Mouse (Mus musculus): ENCODE results near the gene Sprr2a1. TPM values are rescaled to one million over a fixed set of nuclear protein-coding genes. Genes with fewer than 3 reads are reported as not detected.
"Not testable (repeated sequence)": the region's sequence is repeated elsewhere in the genome, so short reads cannot be mapped to it uniquely, and the experiment has no call there.

Gene Sprr2a1
- total RNA-seq (2015) (not detected in 2 replicates), total RNA-seq (2017) (not detected in 2 replicates)

GRCm38 (mm10) chr3:92215569-92215968 is at the start of gene Sprr2a1, which contains the start of gene Sprr2a2:
Sprr2a1 (plus strand) TSS chr3:92215799.
Sprr2a2 (plus strand) TSS chr3:92215920.
- not testable (repeated sequence) for ATAC-seq (ENCODE audit: poor library complexity, severe bottlenecking)

- ATAC-seq (ENCODE audit: poor library complexity, severe bottlenecking) = no peak
Measured at GRCm38 (mm10) chr3:92169847-92170246, 45.8 kb upstream of the Sprr2a1 start.

DNA sequence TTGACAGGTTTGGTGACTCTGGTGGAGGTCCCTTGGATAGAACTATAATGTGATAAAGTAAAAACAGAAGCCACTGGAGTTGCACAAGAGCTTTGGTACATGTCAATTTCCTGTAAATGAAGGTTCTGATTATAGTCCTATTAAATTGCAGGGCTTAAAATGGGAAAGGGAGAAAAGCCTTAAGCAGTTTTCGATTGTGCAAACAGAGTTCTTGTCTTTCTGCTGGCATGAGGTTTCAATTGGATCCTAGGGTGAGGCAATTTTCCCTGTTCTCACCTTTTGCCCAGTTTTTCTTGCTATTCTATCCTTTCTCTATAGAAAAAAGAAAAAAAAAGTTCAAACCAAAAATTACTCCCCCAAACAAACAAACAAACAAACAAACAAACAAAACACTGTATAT is 38.7 kb upstream of the Sprr2a1 start:
- no peak for ATAC-seq (ENCODE audit: poor library complexity, severe bottlenecking)

GRCm38 (mm10) chr3:92195512-92196200 is 19.9 kb upstream of the Sprr2a1 start:
- no peak for ATAC-seq (ENCODE audit: poor library complexity, severe bottlenecking)

DNA sequence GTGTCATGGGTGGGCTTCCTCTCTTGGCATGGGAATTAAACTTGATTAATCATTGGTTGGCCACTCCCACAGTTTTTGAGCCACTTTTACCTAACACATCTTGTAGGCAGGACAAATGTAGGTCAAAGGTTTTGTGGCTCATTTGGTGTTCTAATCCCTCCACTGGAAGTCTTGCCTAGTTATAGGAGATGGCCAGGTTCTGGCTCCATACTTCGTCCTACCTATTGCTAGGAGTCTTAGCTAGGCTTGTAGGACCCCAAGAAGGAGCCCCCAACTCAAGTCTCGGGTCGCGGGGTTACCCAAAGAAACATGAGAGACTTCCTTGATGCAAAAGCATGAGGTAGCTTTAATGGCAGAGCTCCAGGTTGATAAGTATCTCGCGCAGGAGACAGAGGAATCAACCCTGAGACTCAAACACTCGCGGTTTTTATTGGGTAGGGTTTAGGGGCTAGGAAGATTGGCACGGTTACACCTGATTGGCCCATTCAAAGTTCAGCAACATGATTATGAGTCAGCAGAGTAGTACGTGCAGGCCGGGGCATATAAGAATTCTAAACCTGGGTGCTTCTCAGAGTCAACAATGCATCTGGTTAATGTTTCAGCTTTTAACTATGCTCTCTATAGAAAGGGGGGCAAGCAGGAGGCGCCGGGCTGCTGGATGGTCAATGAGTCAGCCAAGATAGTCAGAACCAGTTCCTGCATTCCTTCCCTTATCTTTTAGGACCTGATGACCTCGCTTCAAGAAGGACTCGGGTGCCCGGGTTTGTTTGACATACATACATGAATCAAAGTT is 4.3 kb upstream of the Sprr2a1 start:
- ATAC-seq (ENCODE audit: poor library complexity, severe bottlenecking) = not testable (repeated sequence)

DNA sequence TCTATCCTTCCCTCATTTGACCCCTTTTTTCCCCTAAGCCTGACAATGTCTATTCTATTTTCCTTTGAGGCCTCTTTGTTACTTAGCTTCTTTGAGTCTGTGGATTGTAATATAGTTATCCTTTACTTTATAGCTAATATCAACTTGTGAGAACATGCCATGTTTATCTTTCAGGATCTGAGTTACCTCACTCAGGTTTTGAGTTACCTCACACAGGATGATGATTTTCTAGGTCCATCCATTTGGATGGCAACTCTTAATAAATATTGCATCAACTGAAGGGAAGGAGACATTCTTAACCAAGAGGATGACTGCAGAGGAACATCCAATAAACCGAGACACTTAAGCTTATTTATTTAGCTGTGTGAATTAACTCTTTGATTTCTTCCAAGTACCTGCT is 3.5 kb upstream of the Sprr2a1 start:
- ATAC-seq (ENCODE audit: poor library complexity, severe bottlenecking) = not testable (repeated sequence)

DNA sequence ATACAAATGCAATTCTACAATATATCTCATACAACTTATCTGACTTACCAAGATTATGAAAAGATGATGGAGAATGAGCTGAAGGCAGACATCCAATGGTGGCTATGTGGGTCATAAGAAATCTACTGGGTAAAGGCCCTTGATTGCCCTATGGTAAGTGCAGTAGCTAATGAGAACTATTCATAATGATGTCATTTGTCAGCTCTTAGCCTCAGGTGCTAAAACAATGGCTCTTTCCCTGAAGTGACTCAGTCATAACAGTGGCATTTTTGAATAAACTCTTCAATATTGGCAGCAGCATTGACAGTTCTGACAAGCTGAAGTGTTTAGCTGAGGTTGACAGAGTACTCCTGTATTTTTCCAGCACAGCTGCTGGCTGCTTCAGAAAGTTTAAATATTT is 1.9 kb upstream of the Sprr2a1 start:
- not testable (repeated sequence) for ATAC-seq (ENCODE audit: poor library complexity, severe bottlenecking)

DNA sequence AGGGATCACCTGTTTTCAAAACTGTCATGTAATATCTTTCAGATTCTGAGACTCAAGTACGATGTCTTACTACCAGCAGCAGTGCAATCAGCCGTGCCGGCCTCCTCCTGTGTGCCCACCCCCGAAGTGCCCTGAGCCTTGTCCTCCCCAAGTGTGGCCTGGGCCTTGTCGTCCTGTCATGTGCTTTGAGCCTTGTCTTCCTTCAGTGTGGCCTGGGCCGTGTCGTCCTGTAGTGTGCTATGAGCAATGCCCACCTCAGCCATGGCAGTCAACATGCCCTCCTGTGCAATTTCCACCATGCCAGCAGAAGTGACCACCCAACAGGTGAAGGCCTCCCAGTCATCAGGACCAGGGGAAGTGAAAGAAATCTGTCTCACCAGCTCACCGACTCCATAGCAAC is 3.4 kb downstream of the Sprr2a1 start:
- peak; percentile 32 for ATAC-seq (ENCODE audit: poor library complexity, severe bottlenecking)

GRCm38 (mm10) chr3:92223708-92224107 is 8.1 kb downstream of the Sprr2a1 start:
- not testable (repeated sequence) for ATAC-seq (ENCODE audit: poor library complexity, severe bottlenecking)

GRCm38 (mm10) chr3:92227410-92227809 is 11.8 kb downstream of the Sprr2a1 start:
- ATAC-seq (ENCODE audit: poor library complexity, severe bottlenecking) = not testable (repeated sequence)

DNA sequence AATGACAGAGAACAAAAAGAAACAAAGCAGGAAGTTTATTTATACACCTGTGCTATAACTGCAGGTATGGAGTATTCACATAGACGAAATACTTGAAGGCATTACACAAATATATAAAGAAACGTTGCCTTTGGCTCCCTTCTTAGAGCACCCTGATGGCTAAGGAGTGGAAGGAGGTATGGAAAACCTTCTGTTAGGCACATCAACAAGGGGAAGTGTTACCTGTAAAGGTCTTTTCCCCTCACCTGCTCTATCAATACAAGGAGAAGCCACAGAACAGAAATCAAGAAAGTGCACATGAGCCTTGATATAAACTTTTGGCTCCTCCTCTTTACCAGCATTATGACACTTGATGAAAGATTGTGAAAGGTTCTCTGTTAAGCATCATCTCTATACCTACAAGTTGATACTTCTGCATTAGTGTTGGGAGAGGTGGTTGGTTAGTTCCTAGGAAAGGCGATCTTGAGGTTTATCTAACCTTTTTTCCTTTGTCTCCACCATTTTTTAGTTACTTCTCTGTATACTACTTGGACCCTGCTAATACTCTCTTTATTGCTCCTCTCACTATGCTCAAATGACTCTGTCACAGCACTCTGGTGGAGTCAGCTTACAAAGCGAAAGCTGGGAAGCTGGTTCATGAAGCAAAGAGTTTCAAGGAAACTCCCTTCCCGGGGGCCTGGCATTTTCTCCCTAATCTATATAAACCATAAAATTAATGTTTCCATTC is 21.0 kb downstream of the Sprr2a1 start:
- ATAC-seq (ENCODE audit: poor library complexity, severe bottlenecking) = peak; percentile 16; the same call in 1 of the 2 replicates

GRCm38 (mm10) chr3:92238736-92239135 is 23.1 kb downstream of the Sprr2a1 start:
- not testable (repeated sequence) for ATAC-seq (ENCODE audit: poor library complexity, severe bottlenecking)

- ATAC-seq (ENCODE audit: poor library complexity, severe bottlenecking) = not testable (repeated sequence)
Measured at GRCm38 (mm10) chr3:92239197-92239596, 23.6 kb downstream of the Sprr2a1 start.

DNA sequence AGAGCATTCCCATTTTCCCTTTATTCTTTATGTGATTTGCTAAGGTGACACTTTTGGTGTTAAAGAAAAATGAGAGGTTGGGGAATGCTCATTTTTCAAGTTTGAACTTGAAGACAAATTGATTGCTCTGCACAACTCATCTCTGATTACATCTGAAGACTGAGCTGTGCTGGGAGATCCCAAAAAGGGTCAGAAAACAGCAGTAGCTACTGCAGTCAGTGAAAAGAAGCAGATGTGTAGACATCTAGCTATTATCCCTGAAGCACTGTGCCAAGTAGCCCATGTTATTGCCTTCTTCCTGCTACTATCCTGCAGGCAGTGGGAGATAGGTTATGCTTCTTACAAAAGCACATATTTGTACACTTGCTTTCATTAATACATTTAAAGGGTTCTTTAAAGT is 29.2 kb downstream of the Sprr2a1 start:
- not testable (repeated sequence) for ATAC-seq (ENCODE audit: poor library complexity, severe bottlenecking)

GRCm38 (mm10) chr3:92246245-92246644 is 30.6 kb downstream of the Sprr2a1 start:
- ATAC-seq (ENCODE audit: poor library complexity, severe bottlenecking) = not testable (repeated sequence)

DNA sequence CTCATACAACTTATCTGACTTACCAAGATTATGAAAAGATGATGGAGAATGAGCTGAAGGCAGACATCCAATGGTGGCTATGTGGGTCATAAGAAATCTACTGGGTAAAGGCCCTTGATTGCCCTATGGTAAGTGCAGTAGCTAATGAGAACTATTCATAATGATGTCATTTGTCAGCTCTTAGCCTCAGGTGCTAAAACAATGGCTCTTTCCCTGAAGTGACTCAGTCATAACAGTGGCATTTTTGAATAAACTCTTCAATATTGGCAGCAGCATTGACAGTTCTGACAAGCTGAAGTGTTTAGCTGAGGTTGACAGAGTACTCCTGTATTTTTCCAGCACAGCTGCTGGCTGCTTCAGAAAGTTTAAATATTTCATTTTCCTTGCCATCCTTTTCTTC is 32.9 kb downstream of the Sprr2a1 start:
- not testable (repeated sequence) for ATAC-seq (ENCODE audit: poor library complexity, severe bottlenecking)

- ATAC-seq (ENCODE audit: poor library complexity, severe bottlenecking) = not testable (repeated sequence)
Measured at GRCm38 (mm10) chr3:92250450-92250849, 34.9 kb downstream of the Sprr2a1 start.

DNA sequence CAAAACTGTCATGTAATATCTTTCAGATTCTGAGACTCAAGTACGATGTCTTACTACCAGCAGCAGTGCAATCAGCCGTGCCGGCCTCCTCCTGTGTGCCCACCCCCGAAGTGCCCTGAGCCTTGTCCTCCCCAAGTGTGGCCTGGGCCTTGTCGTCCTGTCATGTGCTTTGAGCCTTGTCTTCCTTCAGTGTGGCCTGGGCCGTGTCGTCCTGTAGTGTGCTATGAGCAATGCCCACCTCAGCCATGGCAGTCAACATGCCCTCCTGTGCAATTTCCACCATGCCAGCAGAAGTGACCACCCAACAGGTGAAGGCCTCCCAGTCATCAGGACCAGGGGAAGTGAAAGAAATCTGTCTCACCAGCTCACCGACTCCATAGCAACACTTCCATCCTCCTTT is 38.3 kb downstream of the Sprr2a1 start:
- ATAC-seq (ENCODE audit: poor library complexity, severe bottlenecking) = peak; percentile 39

- ATAC-seq (ENCODE audit: poor library complexity, severe bottlenecking) = not testable (repeated sequence)
Measured at GRCm38 (mm10) chr3:92258526-92258925, 42.9 kb downstream of the Sprr2a1 start.

DNA sequence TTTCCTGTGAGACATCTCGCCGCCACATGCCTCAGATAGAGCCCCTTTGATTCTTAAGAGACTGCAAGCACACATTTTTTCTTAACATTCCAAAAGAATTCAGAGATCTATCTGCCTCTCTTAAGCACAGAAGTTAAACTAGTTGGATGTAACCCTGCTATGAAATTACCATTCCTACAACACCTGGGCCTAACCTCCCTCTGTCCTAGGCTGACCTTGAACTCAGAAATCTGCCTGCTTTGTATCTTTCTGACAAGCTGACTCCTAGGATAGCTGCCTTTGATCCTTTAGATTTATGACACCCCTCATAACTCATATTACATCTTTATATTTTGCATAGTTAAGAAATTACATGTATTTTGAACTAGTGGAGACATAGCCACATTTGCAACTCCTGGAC is 47.9 kb downstream of the Sprr2a1 start:
- not testable (repeated sequence) for ATAC-seq (ENCODE audit: poor library complexity, severe bottlenecking)
